Mouse (Mus musculus) E14TG2a.4 (cell line): ENCODE results near the gene Iqch.

Experiments
- H3K27me3 ChIP-seq: 2 replicates; pipeline ENCODE4 v1.6.1; 2014; ENCODE audit warnings: low read length, control low read depth; ENCODE audit not compliant: insufficient read depth
- H3K36me3 ChIP-seq: 2 replicates; pipeline ENCODE4 v1.6.1; 2014; ENCODE audit warnings: low read length, control low read depth; ENCODE audit not compliant: insufficient read depth
- H3K4me1 ChIP-seq: replicated peaks from 2 replicates; pipeline ENCODE4 v1.6.1; 2014; ENCODE audit warnings: low read depth, low read length, control low read depth
- H3K4me3 ChIP-seq: replicated peaks from 2 replicates; pipeline ENCODE4 v1.5.1; 2014; ENCODE audit warnings: mild to moderate bottlenecking, low read length
- H3K9me3 ChIP-seq: 2 replicates; pipeline ENCODE4 v1.6.1; 2014; ENCODE audit warnings: low read length, control low read depth
- CTCF ChIP-seq: conservative IDR thresholded peaks from 2 replicates; pipeline ENCODE4 v1.5.1; 2014; ENCODE audit warnings: low read length
- NANOG ChIP-seq: IDR thresholded peaks from 2 replicates; pipeline ENCODE4 v1.6.1; 2014; ENCODE audit warnings: borderline replicate concordance, low read length, mixed read lengths
- POU5F1 ChIP-seq: IDR thresholded peaks from 2 replicates; pipeline ENCODE4 v1.6.1; 2014; ENCODE audit warnings: low read length, borderline replicate concordance

Iqch gene

GRCm38 (mm10) chr9:63382761-63383160 is 219.5 kb downstream of the Iqch start:
- TF ChIP-seq POU5F1 (no peak), CTCF (no peak), NANOG (no peak)
- no peak overlapping the region for H3K4me3 ChIP-seq
- H3K4me1 ChIP-seq = peaks cover 5% of the 10 kb centered on the region; the same call in 1 of the 2 replicates
- H3K9me3 ChIP-seq = no peaks in the 10 kb centered on the region
- H3K36me3 ChIP-seq = no peaks in the 10 kb centered on the region
- peaks cover 8% of the 10 kb centered on the region; the same call in 1 of the 2 replicates for H3K27me3 ChIP-seq

DNA sequence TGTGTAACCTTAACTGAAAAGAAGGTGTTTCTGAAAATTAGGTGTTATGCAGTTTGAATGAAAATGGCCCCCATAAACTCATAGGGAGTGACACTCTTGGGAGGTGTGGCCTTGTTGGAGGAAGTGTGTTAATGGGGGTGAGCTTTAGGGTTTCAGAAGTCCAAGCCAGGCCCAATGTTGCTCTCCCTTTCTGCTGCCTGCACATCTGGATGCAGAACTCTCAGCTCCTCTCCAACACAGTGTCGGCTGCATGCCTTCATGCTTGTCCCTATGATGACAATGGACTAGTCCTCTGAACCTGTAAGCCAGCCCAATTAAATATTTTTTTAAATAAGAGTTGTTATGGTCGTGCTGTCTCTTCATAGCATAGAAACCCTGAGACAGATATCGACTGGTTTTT is 222.0 kb downstream of the Iqch start:
- Histone ChIP-seq H3K36me3 (peaks cover under 1% of the 10 kb centered on the region; the same call in 1 of the 2 replicates), H3K4me1 (peaks cover 13% of the 10 kb centered on the region), H3K9me3 (no peaks in the 10 kb centered on the region), H3K27me3 (peaks cover 8% of the 10 kb centered on the region; the same call in 1 of the 2 replicates), H3K4me3 (no peak overlapping the region)
- TF ChIP-seq CTCF (no peak), POU5F1 (no peak), NANOG (no peak)

GRCm38 (mm10) chr9:63378174-63378573 is 224.1 kb downstream of the Iqch start:
- TF ChIP-seq POU5F1 (no peak), NANOG (no peak), CTCF (no peak)
- Histone ChIP-seq H3K4me1 (peaks cover 13% of the 10 kb centered on the region), H3K4me3 (peak overlapping the region; percentile 84), H3K9me3 (no peaks in the 10 kb centered on the region), H3K36me3 (peaks cover 21% of the 10 kb centered on the region), H3K27me3 (no peaks in the 10 kb centered on the region)

DNA sequence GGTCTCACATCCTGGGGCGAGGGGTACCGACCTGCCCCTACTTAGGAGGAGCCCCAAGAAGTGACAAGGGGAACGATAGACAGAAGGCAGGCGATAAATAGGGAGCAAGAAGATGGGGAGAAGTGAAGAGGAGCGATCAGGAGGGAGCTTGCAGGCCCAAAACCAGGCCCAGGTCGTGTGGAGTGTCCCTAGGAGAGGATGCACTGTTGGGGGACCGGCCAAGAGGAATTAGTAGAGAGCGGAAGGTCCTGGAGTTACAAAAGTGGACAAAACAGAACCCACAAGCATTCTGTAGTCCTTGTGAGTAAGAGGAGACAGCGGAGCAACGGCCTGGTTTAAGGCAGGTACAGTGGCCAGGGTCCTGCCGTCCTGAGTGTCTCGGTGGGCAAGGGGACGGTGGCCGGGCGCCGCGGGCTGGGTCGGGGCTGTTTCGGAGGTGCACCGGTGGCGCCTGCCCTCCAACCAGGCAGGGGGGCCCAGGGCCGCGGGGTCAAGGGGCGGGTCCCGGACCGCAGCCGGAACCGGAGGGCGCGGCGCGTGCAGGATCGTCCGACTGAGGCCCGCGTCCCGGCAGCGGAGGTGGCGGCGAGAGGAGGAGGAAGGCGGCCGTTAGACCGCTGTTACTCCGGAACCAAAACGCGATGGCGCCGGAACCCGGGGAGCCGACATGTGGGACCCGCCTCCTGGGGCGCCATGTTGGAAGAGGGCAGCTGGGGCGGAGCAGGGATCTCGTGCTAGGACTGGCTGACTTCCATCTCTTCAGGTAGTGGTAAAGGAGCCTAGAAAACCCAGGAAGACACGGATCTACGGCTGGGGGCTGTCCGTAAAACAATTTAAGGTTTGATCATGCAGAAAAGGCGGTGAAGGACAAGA is 224.8 kb downstream of the Iqch start, which contains the start of gene Map2k5:
Gene Map2k5 (minus strand): TSS at position 633 of the 873 bp plus-strand sequence.
- H3K4me1 ChIP-seq = peaks cover 14% of the 10 kb centered on the region
- H3K4me3 ChIP-seq = peak within 1 kb of the TSS; percentile 84
- no peaks in the 10 kb centered on the region for H3K27me3 ChIP-seq
- no peak for TF ChIP-seq NANOG
- TF ChIP-seq CTCF = no peak
- no peak for TF ChIP-seq POU5F1
- H3K36me3 ChIP-seq = peaks cover 21% of the 10 kb centered on the region
- H3K9me3 ChIP-seq = no peaks in the 10 kb centered on the region

- TF ChIP-seq POU5F1 = no peak
- no peak for TF ChIP-seq CTCF
- no peak for TF ChIP-seq NANOG
- Histone ChIP-seq H3K27me3 (no peaks in the 10 kb centered on the region), H3K4me1 (peaks cover 11% of the 10 kb centered on the region), H3K36me3 (peaks cover 37% of the 10 kb centered on the region), H3K9me3 (no peaks in the 10 kb centered on the region), H3K4me3 (no peak overlapping the region)
These were observed 229.0 kb downstream of the Iqch start for GRCm38 (mm10) chr9:63373315-63373714.

- H3K4me3 ChIP-seq = no peak overlapping the region
- TF ChIP-seq POU5F1 = no peak
- TF ChIP-seq CTCF = no peak
- no peak for TF ChIP-seq NANOG
- H3K27me3 ChIP-seq = no peaks in the 10 kb centered on the region
- H3K36me3 ChIP-seq = peaks cover 37% of the 10 kb centered on the region
- no peaks in the 10 kb centered on the region for H3K9me3 ChIP-seq
- H3K4me1 ChIP-seq = peaks cover 10% of the 10 kb centered on the region
These were observed 229.8 kb downstream of the Iqch start for GRCm38 (mm10) chr9:63372541-63372940.
